Mouse (Mus musculus) heart, postnatal 10 days (tissue): ENCODE results near the gene Smarcal1. TPM values are rescaled to one million over a fixed set of nuclear protein-coding genes. Genes with fewer than 3 reads are reported as not detected.

Experiments
- DNase-seq, 2 experiments: peaks; one replicate each; pipeline ENCODE4 v3.0.0; 2021
- intact Hi-C: fragments of 180-260 bp; cut with DNase I; formaldehyde crosslinking; loops from one replicate; pipeline ENCODE4 v1.15.1; 2025
- total RNA-seq, 2 experiments: library from RNA; stranded (reverse); gene quantifications; 2 replicates each; pipeline ENCODE4 v1.2.3; 2021

The Smarcal1 gene
- total RNA-seq, 2 experiments from 2014 or later: 29.5 to 37.5 TPM

DNA sequence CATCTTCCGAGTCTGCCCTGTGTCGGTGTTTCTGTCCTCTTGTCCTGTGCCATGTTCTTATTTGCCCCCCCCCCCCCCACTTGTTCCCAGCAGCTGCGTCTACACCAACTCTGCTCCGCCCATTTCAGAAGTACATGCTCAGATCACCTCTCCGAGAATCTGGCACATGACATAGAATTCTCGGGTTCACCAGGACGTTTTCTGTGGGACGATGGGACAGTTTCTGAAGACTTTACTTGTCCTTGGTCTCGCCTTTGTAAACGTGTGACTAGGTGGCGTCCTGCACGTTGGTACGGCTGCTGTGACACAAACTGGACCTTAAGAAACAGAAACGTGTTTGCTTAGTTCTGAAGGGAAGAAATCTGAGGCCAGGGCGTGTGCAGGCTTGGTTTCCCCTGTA is 4.5 kb downstream of the Smarcal1 start:
- no peak for DNase-seq
- intact Hi-C loops: no loop called here

DNA sequence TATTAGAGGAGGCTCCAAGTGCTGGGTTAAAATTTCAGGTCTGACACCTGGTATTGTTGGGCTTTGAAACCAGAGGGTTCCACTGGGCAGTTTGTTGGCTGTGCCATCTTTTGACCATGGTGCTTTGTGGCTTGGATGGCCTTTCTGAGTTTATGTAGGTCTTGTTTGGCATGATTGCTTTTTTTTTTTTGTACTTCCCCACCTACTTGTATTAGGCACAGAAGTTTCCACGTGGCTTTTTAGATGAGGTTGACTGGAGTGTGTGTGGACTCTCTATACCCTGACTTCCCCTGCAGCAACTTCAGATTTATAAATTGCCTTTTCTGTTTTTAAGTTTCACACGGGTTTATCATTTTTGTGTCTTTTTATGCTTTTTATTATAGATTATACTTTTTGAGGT is 5.7 kb downstream of the Smarcal1 start:
- DNase-seq: no peak
- intact Hi-C loops: no loop called here

DNA sequence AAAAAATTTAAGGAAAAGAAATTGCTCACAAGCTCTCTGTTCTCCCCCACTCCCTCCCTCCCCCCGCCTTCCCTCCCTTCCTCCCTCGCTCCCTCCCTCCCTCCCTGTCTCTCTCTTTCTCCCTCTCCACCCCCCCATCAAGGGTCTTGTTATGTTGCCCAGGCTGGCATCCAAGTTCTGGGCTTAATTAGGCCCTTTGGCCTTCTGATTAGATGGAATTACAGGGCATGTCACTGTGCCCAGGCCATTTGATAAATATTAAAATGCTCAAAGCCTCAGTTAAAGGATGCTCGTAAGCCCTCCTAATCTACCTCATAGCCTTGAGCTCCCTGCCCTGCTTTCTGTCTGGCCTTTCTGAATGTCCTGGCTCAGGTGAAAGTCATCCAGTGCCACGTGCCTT is 7.6 kb downstream of the Smarcal1 start:
- intact Hi-C loops: loop anchor here (10.0 kb wide), 1 partner anchor 1394 kb away; no protein-coding TSS in a partner anchor
- no peak for DNase-seq

DNA sequence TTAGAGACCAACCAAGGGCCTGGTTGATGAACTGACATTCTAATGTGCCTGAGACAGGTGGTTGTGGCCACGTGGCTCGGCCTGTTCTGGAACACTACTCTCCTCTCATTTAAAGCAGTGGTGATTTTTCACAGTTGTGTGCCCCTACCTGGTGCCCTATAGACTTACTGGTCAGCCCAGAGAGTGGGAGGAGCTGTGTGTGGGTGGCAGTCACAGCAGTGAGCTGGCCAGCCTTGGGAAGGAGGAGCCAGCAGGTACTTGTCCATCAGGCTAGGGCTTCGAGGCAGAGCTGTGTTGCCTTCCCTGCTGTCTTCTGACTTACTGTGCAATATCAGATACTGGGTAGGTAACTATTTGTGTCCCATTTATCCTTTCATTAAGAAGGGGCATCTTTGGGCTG is 9.3 kb downstream of the Smarcal1 start:
- intact Hi-C loops: loop anchor here (10.0 kb wide), 1 partner anchor 1392 kb away; no protein-coding TSS in a partner anchor

DNA sequence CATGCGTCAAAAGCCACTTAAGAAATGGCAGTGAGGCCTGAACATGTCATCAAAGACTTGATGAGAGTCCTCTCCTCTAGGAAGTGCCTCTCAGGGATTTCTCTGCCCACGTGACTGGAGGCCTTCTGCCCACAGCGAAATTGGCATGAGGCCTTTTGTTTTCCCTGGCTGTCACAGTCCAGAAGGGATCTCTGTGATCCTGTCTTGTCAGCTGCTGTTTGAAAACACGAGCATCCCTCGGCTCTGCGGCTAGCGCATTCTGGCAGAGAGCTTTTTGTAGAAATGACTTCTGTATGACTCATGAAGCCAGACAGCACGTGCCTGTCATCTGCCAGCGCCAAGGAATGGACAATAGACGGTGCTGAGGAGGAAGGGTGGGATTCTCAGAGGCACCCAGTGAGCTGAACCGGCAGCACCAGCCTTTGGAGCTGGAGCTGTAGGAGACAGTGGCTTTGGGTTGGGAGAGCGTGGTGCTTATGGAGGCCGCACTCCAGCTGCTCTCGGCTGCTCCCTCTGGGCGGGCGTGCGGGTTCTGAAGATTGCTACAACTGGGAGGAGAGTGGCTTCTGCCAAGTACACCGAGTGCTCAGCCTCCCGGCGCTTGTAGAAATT is 10.4 kb downstream of the Smarcal1 start:
- intact Hi-C loops: loop anchor here (10.0 kb wide), 1 partner anchor 1391 kb away; no protein-coding TSS in a partner anchor
- DNase-seq: peak; percentile 80 to 83

More for the DNA sequence above, 9.3 kb downstream of the Smarcal1 start:
- DNase-seq: no peak

DNA sequence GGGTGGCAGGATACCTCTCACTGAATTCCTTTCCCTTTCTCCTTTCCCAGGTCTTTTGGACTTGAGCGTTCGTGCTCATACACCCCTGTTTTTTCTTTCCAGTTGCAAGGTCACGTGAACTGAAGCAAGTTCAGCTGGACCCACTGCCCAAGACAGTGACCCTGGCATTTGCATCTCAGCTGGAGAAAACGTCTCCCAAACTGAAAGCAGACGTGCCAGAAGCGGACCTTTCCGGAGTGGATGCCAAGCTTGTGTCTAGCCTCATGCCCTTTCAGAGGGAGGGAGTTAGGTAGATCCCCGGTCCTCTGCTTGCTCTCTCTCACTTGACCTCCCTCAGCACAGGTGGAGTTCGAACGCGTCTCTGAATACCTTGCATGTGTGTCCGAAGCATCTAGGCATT is 12.6 kb downstream of the Smarcal1 start:
- intact Hi-C loops: loop anchor here (10.0 kb wide), 1 partner anchor 1389 kb away; no protein-coding TSS in a partner anchor

DNA sequence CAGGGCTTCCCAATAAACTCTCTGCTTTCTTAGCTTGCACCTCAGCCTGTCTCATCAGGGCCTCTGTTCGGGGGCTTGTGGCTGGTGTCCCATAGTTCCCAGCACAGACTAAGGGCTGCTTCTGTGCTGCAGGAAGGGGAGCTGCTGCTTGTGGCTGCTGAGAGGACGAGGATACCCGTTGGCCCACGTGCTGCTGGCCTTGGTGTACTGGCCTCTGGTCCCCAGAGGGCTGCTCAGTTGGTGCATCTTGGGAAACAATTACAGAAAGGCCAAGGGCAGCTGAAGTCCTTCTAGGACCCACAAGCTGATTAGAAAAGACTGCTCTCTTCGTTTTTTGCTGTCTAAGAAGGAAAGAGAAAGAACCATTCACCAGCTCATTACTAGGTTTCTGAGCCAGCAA is 13.2 kb downstream of the Smarcal1 start:
- intact Hi-C loops: loop anchor here (10.0 kb wide), 1 partner anchor 1389 kb away; no protein-coding TSS in a partner anchor
- DNase-seq: no peak

More for the DNA sequence above, 12.6 kb downstream of the Smarcal1 start:
- DNase-seq: no peak

DNA sequence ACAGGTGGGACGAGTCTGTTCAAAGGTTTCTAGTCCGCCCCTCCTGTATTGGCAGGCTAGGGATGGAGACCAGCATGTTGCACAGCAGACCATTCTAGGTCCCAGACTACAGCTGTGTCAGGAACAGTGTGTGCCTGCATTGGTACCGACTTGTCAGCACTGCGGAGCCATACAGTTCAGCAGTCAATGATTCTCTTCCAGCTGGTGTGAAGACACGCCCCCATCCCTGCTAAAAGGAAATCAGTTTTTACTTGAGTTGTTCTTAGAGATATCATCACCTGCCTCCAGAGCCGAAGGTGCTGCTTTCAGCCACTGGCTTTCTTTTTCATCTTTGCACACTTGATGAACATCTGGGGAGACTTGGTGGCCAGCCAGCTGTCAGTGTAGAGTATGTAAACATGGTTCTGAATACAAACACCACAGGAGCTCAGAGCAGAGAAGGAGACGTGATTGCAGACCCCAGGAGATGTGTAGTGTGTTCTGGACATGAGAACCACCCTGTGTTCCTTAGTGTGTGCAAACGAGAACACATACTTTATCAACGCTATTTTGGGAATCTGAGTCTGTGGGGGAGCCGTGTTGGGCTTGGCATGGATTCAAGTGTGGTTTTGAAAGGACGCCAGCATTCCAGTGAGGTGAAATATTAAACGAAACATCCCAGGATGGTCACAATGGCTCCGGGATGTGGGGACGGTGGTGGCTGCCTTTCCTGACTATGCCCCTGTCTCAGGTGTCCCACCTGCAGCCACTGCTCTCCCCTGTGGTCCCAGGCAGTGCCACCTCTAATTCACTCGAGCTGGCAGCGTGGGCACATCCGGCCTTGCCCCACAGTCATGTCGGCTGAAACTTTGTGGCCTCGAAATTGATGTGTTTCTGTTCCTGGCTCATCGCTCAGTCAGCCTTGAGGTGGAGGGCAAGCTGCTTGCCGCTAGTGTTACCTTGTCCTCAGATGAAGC is 16.4 kb downstream of the Smarcal1 start:
- intact Hi-C loops: loop anchor here (10.0 kb wide), 1 partner anchor 1385 kb away; no protein-coding TSS in a partner anchor
- peak; percentile 81 to 85 for DNase-seq

DNA sequence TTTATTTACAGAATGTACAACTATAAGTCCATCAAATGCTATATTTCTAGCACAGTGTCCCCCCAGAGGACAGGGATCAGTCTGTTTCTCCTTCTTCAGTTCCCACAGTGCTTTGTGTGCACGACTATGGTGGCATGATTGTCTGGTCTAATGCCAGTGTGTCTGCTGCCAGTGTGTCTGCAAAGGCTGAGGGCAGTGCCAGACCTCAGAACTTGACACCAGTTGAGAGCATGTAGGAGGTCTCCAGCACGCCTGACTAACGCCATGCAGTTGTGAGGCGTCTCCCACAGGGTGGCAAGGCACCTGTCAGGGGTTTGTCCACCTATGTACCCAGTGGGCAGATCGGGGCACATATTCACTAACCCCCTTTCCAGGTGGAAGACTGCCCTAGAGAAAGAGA is 17.7 kb downstream of the Smarcal1 start:
- peak; percentile 43 to 50 for DNase-seq
- intact Hi-C loops: no loop called here

DNA sequence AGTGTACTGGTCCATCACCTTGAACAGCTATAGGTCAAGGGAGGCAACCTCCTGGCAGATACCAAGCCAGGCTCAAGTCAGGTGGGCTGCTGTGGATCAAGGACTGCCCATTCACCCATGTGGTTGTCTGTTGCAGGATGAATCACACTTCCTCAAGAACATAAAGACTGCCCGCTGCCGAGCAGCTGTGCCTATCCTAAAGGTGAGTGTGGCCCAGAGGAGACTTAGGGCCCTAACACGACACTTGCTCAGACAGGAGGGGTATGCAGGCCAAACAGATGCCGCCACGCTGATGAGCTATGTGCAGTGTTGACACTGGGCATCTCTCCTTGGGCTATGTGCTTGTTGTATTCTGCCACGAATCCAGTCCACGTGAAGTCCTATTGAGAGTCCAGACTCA is 18.2 kb downstream of the Smarcal1 start:
- intact Hi-C loops: no loop called here
- no peak for DNase-seq

DNA sequence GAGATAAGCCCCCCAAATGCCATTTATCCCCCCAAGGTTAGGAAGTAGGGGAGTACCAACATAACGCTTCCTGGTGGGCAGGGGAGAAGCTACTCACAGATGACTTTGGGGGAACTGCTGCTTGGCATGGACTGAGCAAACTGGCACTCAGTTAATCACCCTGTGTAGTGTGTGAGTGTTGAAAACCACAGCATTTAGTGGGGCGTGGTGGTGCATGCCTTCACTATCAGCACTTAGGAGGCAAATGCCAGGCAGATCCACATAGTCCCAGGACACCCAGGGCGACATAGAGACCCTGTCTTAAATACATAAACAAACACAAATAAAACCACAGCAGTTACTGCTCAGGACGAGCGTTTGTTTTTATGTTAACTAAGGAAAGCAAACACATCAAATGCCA is 19.1 kb downstream of the Smarcal1 start:
- intact Hi-C loops: no loop called here
- peak; percentile 43 to 57 for DNase-seq

DNA sequence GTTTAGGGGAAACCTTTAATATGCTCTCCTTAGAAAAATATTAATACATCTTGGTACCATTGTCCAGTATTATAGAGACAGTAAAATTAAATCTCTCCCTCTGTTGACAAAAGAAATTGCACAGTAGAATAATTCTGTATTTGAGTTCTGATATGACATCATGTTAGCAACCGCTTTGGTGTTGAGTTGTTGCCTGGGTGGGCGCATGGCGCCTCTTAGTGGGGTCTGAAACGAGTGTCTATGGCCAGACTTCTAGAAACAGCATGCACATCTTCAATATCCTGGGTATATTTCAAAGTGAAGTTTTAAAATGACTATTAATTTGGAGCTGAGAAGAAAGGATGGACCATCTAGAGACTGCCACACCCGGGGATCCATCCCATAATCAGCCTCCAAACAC is 19.8 kb downstream of the Smarcal1 start:
- intact Hi-C loops: no loop called here
- DNase-seq: no peak

DNA sequence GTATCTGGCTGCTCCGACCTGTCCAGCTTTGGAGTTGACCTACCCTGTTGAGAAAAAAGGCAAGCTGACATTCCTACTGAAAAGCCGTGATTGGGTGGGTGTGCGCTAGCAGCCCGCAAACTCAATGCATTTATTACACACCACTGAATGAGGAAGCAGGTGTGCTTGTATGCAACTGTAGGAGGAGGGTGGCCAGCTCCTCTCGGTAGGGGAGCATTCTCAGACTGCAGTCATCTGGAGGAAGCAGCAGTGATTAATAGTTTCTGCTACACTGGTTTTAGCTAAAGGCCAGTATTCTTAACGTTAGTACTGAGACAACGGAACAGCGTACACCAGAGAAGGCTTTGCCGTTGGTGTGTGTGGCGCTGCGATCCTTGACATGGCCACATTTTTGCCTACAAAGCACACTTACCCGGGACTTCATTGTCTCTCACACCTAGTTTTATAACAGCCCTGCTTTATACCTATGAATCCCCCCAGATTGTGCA is 23.2 kb downstream of the Smarcal1 start:
- DNase-seq: no peak
- intact Hi-C loops: no loop called here

DNA sequence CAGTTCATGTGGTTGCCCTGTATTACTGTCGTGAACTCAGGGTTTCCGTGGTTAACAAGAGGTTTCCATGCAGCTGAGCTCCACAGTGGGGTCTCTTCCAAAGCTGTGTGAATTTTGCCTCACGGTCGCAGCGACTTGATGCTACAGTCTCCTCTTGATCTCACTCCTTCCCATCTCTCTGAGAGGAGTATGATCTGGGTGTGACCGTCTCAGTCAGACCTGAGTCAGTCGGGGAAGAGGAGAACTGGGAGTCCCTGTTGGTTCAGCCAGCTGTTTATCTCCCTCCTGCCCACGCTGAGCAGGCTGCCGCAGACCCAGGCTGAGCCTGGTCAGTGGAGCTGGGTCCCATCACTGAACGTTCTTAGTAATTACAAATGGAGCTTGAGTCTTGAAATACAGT is 26.1 kb downstream of the Smarcal1 start:
- DNase-seq: no peak
- intact Hi-C loops: no loop called here

DNA sequence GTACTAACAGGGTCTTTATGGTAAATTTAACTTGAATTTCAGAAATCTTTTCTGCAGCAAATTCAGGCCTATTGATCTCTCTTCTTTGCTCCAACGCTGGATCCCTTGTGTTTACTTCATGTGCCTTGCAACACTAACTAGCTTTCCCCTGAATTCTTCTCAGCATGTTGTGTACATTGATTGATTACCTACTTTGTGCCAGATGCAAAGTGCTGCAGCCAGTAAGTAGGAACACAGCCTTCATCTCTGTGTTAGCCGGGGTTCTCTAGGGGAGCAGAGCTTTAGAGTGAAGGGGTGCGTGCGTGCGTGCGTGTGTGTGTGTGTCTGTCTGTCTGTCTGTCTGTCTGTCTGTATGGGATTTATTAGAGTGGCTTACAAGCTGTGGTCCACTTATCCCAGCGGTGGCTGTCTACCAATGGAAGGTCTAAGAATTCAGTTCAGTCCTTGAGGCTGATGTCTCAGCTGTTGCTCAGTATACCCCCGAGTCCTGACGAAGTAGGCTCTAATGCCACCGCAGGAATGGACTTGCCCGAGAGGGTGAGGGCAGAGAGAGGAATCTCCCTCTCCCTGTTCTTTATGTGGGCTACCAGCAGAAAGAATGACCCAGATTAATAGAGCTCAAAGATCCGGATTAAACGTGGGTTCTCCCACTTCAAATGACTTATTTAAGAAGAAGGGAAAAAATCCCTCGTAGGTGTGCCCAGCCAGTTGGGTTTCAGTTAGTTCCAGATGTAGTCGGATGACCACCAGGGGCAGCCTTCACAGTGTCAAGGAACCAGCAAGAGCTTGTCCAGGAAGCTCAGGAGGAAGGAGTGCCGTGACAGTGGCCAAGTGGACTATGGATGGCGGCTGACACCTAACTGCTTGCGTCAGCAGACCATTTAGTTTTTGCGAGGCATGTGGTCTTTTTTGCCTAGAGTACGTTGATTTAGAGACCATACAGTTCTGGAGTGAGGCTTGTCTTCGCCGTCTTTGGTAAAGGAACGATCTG is 27.1 kb downstream of the Smarcal1 start:
- intact Hi-C loops: no loop called here
- DNase-seq: no peak

DNA sequence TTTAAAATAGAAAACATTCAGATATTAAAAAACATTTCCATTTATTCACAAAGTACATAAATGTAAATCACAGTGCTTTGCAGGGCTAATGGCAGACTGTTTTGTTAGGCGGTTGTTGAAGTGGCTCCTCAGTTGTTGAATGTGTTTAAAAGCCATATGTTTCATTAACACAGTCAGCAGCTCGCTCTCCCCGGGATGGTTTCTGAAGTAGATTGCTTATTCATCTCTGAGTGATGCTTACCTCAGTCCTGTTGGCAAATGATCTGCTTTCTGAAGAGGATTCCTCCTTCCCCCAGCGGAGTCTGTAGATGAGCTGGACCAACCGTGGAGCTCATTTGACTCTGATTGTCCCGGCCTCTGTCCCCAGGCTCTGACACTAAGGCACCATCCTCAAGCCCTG is 29.1 kb downstream of the Smarcal1 start:
- no peak for DNase-seq
- intact Hi-C loops: no loop called here

DNA sequence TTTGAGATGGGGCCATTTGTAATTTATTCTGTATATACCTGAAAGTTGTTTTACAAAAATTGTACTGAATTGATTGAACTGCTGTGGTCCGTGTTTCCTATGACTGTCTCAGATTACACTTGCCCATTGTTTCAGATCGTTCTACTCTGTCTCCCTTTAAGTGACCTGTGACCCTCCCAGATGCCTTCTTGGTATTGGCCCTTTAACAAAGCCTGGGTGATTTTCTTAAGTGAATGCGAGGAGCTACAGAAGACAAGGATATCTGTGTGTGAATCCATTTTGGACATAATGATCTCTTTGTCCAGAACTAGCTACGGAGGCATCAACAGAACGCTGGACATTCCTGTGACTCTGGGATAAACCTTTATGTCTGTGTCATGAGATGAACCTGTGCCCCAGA is 52.2 kb downstream of the Smarcal1 start:
- intact Hi-C loops: no loop called here
- no peak for DNase-seq

DNA sequence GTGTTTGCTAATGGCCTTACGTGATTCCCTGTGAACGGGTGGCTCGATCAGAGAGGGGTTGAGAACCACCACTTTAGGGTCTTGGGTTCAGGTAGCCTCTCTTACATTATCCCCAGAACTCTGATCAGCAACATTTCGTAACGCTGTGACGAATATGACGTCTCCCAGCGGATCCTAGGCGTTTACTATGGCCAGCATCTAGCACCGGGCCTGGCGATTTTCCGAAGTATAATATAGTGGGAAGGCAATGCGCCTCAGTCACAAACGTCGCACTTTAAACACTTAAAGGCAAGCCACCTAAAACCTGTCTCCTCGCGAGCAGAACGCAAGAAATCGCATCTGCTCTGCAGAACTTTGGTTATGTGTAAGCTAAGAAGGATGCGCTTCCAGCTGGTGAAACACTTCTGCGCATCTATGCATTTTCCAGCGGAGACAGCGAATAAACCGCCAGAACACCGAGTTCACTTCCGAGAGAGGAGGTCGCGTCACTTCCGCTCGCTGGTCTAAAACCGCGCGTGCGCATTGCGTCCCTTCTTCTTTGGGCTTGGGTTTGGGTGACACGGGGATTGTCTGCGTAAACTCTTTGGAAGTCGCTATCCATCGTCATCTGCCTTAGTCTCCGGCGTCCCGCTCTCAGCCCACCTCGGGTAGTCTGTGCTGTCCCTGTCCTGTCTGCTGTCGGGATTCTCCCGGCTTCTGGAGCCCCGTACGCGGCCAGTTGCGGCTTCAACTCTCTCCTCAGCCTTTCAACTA is 57.8 kb downstream of the Smarcal1 start:
- DNase-seq: peak; percentile 23 to 49
- intact Hi-C loops: no loop called here

DNA sequence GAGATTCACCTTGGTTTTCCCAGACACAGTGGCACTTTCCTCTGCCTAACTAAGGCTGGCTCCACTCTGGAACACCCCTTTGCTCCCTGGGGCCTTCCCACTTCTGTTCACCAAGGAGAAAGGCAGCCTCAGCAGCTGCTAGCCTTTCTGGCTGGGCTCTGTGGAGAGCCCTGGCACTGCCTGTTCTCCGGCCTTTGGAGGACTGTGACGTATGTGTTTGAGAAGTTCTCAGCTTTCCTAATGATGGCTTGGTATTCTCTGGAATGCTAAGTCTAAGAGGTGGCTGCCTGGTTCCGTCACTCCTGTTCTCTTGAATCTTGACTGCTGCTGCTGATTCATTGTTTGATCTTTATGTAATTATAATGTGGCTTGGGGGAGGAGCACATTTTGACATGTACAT is 90.0 kb downstream of the Smarcal1 start:
- no peak for DNase-seq
- intact Hi-C loops: no loop called here
